Mouse (Mus musculus) natural killer cell, adult 2 months (primary cell): ENCODE measurements around the gene Eps15.
A peak's percentile ranks its signal among the peaks of the same experiment; 100 is the strongest.

Source experiments
- DNase-seq, 2 experiments: peaks; one replicate each; pipeline ENCODE4 v3.0.0; 2022; ENCODE audit warnings: low spot score in 2 of 2

Eps15 gene

GRCm38 (mm10) chr4:109279689-109280458, at the start of gene Eps15:
Gene Eps15 (plus strand): TSS chr4:109280268.
- peak; percentile 82 to 90 for DNase-seq

DNA sequence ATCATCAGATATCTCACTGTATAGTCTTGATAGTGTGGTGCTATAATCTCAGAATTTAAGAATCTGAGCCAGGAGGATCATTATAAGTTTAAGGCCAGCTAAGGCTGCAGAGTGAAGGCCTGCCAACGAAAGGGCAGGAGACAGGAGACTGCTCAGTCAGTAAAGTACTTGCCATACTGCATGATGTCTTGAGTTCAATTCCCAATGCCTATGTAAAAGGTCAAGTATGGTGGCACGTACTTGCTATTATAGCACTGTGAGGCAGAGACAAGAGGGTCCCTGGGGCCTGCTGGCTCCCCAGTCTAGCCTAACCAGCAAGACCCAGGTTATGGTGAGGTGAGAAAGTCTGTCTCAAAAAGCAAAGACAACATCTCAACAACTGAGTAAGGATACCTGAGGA, 45.9 kb upstream of the Eps15 start, which contains the start of gene Calr4:
TSS of gene Calr4 (plus strand) at position 301 of the 400 bp plus-strand sequence.
- no peak for DNase-seq

GRCm38 (mm10) chr4:109234806-109235350, 45.2 kb upstream of the Eps15 start:
- no peak for DNase-seq

- DNase-seq: no peak
Measured at GRCm38 (mm10) chr4:109236186-109236879, 43.7 kb upstream of the Eps15 start.

DNA sequence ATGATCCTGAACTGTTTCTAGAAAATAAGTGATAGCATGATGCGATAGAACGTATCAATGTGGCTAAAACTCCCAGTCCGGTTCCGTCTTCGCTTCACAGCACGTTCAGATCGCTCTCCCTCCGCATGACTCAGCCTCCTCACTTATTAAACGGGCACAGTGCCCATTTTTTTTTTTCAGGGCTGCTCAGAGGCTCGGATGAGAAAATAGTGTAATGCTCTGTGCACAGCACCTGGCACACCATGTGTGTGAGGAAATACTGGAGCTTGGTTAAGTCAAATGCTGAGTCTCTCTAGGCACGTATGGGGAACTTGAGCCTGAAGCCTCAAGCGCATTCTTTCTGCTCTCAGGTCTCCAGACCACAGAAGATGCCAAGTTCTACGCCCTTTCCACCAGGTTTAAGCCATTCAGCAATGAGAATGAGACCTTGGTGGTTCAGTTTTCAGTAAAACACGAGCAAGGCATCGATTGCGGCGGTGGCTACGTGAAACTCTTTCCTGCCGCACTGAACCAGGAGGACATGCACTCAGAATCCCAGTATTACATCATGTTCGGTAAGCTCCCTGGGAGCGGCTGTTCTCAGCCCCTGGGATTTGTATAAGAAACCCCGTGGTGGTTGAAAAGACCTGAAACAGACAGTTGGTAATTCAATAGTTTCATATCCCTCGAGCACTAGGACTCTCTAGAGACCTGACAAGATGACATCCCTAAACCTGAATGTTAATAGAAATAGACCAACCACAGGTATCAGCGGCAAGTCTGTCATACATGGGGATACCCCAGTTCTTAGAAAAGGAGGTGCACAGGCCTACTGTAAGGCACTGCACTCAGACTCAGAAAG, 41.4 kb upstream of the Eps15 start:
- no peak for DNase-seq

DNA sequence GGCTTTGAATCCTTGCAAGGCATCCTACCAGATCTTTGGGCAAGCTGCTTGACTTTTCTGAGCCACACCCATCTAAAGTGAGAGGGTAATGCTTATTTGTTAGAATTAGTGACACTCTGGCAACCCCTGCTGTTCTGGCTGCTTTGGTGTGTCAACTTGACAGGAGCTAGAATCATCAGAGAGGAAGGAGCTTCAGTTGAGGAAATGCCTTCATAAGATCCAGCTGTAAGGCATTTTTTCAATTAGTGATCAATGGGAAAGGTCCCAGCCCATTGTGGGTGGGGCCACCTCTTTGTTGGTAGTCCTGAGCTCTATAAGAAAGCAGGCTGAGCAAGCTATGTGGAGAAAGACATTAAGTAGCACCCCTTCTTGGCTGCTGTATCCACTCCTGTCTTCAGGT, 38.8 kb upstream of the Eps15 start:
- no peak for DNase-seq

DNA sequence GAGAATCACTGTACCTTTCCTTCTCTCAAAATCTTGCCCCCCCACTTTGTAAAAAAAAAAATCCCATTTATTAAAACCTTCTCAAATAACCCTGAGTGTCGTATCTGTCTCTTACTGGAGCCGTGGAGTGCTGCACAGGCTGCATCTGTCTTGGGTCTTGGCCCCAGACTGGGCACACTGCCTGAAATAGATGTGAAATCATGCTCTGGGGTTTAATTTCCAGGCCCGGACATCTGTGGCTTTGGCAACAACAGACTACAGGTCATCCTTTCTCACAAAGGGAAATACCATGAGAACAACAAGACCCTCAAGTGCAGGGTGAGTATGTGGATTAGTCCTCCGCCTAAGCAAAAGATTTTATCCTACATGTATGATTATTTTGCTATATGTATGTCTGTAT, 38.1 kb upstream of the Eps15 start:
- no peak for DNase-seq

DNA sequence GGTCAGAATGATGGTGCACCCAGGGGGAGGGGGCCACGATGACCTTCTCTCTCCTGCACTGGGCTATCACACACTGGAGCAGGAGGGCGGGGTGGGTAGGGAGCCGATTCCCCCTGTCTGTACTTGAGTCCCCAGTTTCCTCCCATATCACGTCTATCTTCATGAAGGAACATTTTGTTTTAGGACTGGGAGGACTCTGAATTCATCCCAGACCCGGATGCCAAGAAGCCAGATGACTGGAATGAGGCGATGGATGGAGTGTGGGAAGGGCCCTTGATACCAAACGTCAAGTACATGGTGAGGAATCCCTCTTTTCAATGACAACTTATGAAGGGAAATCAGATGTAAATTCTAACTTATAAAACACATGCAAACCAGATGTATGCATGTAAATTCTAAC, 35.6 kb upstream of the Eps15 start:
- DNase-seq: no peak

- DNase-seq: no peak
Measured at GRCm38 (mm10) chr4:109245016-109245620, 35.0 kb upstream of the Eps15 start.

GRCm38 (mm10) chr4:109251605-109252004, 28.5 kb upstream of the Eps15 start:
- DNase-seq: peak in 1 of 2 experiments; percentile 25

DNA sequence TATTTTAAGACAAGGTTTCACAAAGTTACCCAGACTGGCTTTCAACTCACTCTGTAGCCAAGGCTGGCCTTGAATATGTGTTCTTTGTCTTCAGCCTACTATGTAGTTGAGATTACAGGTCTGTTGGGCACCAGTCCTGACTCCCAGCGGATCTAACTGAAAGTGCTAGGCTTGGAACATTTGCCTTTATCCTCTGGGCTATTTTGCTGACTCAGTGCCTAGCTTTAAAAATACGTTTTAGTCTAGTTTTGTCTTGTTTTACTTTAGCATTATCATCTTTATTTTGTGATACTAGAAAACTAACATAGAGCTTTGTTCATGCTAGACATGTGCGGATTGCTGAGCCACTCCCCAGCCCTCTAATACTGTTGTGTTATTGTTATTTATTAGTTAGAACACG, 27.9 kb upstream of the Eps15 start:
- DNase-seq: no peak

DNA sequence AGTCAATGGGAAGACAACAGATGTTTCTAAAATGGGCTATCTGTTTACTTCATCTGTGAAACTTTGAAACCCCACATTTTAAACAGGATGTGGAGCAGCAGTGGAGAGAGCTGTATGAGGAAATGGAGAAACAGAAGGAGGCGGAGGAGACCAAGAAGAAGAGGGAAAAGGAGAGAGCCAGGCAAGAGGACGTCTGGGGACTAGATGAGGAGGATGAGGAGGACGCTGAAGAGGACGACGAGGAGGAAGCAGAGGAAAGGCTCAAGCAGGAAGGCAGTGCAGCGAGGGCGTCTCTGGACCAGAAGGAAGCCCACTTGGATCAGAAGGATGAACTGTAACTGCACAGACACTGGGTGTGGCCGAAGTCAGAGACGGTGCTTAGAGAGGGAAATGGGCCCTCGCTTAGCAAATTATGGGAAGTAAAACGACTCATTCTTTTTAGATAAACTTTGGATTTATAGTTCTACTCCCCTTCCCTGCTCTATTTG, 26.4 kb upstream of the Eps15 start:
- no peak for DNase-seq

DNA sequence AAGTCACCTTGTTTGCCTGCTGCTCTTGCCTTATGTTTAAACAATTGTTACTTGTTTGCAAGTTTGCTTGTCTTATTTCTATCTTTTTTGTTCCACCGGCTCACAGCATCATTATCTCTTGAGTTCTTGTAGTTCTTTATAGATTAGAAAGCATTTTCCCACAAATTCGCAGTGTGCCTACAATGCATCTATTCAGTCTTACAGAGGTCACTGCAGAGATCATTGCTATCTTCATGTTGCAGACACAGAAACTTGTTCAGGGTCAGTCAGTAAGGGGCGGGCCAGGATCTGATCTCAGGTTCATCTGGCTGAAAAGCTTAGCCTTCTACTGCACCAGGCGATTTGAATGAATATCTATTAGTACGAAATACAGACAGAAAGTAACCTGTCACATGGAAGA, 25.6 kb upstream of the Eps15 start:
- DNase-seq: no peak

DNA sequence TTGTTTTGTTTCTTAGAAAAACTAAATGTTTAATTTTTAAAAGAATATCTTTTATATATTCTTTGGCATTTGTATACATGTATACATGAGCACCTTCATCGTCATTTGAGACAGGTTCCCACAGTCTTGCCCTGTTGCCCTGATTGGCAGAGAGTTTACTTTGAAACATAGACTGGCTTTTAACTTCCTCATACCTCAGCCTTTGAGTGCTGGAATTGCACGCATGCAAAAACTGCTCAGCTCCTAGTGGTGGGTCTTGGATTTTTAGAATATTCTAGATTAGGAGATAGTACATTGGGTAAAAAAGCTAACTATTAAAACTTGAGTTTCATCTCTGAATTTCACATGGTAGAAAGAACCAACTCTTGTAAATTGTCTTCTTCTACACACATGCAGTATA, 24.7 kb upstream of the Eps15 start:
- no peak for DNase-seq

DNA sequence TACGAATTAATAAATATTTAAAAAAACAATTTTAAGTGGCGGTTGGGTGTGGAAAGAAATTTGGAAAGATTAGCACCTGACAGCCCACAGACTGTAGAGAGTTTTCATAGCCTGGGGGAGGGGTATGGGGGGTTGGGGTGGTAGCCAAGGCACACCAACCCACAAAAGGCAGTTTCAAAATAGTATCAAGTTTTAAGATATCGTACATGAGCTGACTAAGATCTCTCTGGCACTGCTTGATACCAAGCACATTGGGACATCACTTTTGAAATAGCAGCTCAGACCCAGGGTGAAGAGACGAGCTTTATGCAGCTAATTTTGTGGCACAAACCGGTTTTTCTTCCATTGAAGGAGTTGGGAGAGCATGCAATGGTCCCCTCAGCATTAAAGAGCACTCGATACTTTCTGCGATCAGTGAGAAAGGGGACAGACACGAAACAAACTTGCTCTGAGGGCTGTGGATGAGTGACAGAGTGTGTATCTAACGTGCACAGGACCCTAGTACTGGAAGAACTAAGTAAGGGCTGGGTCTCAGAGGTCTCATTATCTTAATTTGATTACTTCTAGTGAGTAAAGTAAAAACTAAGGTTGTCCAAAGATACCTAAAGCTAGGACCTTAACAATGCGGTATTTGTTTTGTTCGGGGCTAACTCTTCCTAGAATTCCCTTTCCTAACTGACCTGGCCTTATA, 24.2 kb upstream of the Eps15 start:
- DNase-seq: no peak

DNA sequence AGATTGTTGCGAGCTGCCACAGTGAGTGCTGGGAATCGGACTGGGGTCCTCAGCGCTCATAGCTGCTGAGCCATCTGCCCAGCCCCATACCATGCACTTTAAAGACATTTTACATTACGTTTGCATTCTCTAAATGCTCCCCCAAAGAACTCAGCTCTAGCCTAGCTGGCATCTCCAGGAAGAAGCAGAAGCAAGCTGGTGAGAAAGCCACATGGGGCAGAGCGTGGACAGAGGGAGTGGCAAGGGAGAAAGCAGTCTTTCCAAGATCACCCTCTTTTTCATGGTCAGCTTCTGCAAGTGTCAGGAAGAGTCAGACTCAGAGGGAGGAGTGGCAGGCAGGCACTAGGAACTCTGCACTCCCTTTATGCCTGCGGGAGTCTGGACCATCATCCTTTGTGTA, 23.3 kb upstream of the Eps15 start:
- DNase-seq: no peak

GRCm38 (mm10) chr4:109257639-109258038, 22.4 kb upstream of the Eps15 start:
- no peak for DNase-seq

DNA sequence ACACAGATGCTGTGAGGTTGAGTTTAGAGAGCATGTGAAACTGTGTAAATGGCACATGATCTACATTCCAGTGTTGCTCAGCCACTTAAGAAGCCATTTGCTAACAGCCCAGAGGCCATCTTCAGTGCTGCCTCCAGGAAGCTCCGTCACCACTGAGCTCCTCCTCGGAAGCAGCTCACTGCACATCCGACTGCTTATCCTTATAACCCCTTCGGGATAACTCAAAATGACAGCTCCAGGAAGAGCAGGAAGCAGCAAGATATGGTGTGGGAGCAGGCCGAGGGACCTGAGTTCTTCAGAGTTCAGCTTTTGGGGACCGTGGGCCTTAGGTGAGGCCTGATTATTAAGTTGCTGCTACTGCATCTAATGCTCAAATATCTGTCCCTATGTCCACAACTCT, 18.0 kb upstream of the Eps15 start:
- DNase-seq: no peak

DNA sequence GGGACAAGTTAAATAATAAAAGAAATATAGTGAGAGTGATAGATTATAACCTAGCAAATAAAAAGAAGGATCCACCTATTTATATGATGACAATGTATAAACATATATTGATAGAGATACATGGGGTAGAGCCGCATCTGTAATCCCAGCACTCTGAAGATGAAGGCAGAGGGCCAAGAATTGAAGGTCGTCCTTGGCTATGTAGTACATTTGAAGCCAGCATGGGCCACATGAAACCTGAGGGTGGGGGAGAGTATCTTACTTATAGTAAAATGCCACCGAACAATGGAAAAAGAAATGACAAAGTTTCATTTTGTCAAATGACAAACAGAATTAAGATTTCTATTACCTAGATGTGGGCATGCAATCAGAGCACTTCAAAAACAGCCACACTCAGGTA, 14.0 kb upstream of the Eps15 start:
- no peak for DNase-seq

DNA sequence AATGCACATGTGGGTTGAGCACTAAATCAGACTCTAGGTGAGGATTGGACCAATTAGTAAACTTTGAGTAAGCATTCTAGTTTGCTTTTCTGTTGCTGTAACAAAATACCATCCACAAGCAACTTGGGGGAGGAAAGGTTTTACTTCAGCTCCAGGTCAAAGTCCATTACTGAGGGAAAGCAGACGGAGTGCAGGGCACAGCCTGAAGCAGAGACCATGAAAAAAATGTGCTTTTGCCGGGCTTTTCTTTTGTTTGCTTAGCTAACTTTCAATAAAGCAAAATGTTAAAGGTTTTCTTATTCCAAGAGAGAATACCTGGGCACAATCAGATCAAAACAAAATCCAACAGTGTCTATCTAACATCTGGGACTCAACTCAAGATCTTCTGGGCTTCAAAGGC, 13.3 kb upstream of the Eps15 start:
- DNase-seq: no peak

GRCm38 (mm10) chr4:109267452-109267851, 12.6 kb upstream of the Eps15 start:
- no peak for DNase-seq
